8 mouse cellular contexts compared by ENCODE assay signal in the genomic region with DNA sequence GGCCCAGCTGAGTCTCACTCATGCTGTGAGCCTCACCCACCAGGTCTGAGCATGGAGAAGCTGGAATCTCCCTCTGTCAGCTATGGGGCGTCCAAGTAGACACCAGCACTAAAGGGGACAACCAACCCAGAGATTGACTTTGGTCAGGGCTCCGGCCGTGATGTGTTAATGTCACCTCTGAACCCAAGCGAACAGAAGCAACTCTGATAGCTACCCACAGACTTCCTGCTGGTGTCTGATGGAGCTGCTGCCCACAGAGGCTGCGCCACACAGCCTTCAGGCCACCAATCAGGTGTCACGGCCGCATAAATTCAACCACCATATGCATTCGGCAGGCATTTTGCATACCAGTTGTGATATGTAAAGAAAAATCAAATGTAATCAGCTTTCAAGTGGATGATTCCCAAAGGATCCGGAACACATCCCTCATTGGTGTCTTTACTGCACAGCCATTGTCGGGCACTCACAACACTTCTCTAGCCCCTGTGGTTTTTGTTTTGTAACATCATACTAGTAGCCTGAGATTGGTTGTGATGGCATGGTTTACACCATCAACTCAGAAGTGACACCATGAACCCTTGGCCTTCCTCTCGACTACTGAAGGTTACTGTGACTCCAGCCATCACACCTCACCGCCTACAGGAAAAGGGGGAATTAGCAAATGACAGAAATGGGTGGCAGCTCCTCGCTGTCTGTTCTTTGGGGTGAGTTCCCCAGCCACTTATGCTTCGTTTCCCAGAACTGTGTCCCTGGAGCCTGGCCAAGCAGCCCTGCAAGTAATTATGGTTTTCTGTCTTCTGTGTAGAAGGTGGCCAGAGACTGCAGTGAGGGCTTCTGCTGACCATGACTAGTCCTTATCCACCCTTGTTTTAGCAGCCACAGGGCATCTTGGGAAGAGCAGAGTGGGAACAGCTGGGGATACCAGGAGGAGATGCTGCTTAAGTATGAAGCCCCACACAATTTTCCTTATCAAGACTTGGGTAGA.
DNase-seq lines count a peak whose midpoint lies in the region; ATAC-seq lines count a peak whose summit lies in the region.

No protein-coding gene starts in this region.

- DNase-seq in kidney, postnatal 10 days, result peak; percentile 46
- DNase-seq in kidney, adult 8-10 months, result no peak
- peak; percentile 39 for DNase-seq in heart, postnatal 4 days
- DNase-seq in lung, postnatal 36 days, result peak; percentile 23
- DNase-seq in urinary bladder, postnatal 10 days (ENCODE audit: low spot score), result no peak
- no peak for DNase-seq in adrenal gland, postnatal 25 days

- ATAC-seq in common myeloid progenitor, adult 5-6 weeks (replicated peaks; ENCODE audit: low read depth, poor library complexity, severe bottlenecking), result peak; percentile 64
- no peak for ATAC-seq in inflammation-experienced regulatory T-cells, adult 6 months

Comparison
In these comparisons a context has a peak if more than half of its experiments do, and no peak if none do; other contexts are left out.
1. DNase-seq: peak in kidney, postnatal 10 days (single experiment), heart, postnatal 4 days (single experiment) and lung, postnatal 36 days (single experiment); none in kidney, adult 8-10 months (0 of 2), urinary bladder, postnatal 10 days (single experiment) and adrenal gland, postnatal 25 days (single experiment).